Mouse (Mus musculus) CH12.LX (cell line): ENCODE data around the gene Gkn3.

Experiments
- BHLHE40 ChIP-seq: IDR thresholded peaks from 2 replicates; pipeline ENCODE4 v1.6.1; 2011; ENCODE audit warnings: mild to moderate bottlenecking, low read depth, low read length, improper control_type of control experiment
- CTCF ChIP-seq, 2 experiments: IDR thresholded peaks in 1 of 2; conservative IDR thresholded peaks in 1 of 2; 2 replicates each; pipeline ENCODE4 v1.5.1; 2011 to 2012; ENCODE audit warnings: low read depth in 2 of 2, low read length in 2 of 2, improper control_type of control experiment in 1 of 2, inconsistent platforms in 1 of 2, mild to moderate bottlenecking in 1 of 2, moderate library complexity in 1 of 2
- SMC3 ChIP-seq: IDR thresholded peaks from 2 replicates; pipeline ENCODE4 v1.6.1; 2011; ENCODE audit warnings: low read depth, low read length, improper control_type of control experiment
- USF2 ChIP-seq: conservative IDR thresholded peaks from 2 replicates; pipeline ENCODE4 v1.6.1; 2011; ENCODE audit warnings: low read depth, low read length, improper control_type of control experiment

- no peak for TF ChIP-seq CTCF (conservative IDR thresholded peaks at IDR 0.05 in 1 of 2, IDR thresholded peaks at IDR 0.05 in 1 of 2; ENCODE audit: low read depth in 2 of 2, low read length in 2 of 2)
- no peak for TF ChIP-seq USF2
- TF ChIP-seq SMC3, result no peak
- TF ChIP-seq BHLHE40, result no peak
Measured at GRCm38 (mm10) chr6:87422304-87422703, 33.6 kb upstream of the Gkn3 start.
